Mouse (Mus musculus) intestine, postnatal 0 days (tissue): ENCODE results near the gene Cypt14. TPM values are rescaled to one million over a fixed set of nuclear protein-coding genes. Genes with fewer than 3 reads are reported as not detected.
"Not testable (repeated sequence)": the region's sequence is repeated elsewhere in the genome, so short reads cannot be mapped to it uniquely, and the experiment has no call there.

Experiments
- ATAC-seq: fragments of 200-750 bp; cut with Nextera tagmentation; 2 replicates; pipeline ENCODE4 v1.8.0; 2017; ENCODE audit warnings: mild to moderate bottlenecking, moderate TSS enrichment, moderate library complexity
- H3K27ac ChIP-seq: fragments of 300-500 bp; sonication (generic); 2 replicates; pipeline ENCODE4 v1.5.1; 2014; ENCODE audit warnings: mild to moderate bottlenecking, low read depth, low read length, moderate library complexity
- H3K27me3 ChIP-seq: fragments of 300-500 bp; sonication (generic); replicated peaks from 2 replicates; pipeline ENCODE4 v1.6.1; 2014; ENCODE audit warnings: low read length, mixed read lengths; ENCODE audit not compliant: control insufficient read depth, insufficient read depth
- H3K36me3 ChIP-seq: fragments of 300-500 bp; sonication (generic); 2 replicates; pipeline ENCODE4 v1.6.1; 2014; ENCODE audit warnings: mild to moderate bottlenecking, moderate library complexity; ENCODE audit not compliant: control insufficient read depth, insufficient read depth
- H3K4me1 ChIP-seq: fragments of 300-500 bp; sonication (generic); replicated peaks from 2 replicates; pipeline ENCODE4 v1.6.1; 2014; ENCODE audit warnings: antibody characterized with exemption, low read length, mixed read lengths; ENCODE audit not compliant: control insufficient read depth, insufficient read depth
- H3K4me2 ChIP-seq: fragments of 300-500 bp; sonication (generic); replicated peaks from 2 replicates; pipeline ENCODE4 v1.6.1; 2014; ENCODE audit warnings: low read depth, mild to moderate bottlenecking, moderate library complexity
- H3K4me3 ChIP-seq: fragments of 300-500 bp; sonication (generic); 2 replicates; pipeline ENCODE4 v1.5.1; 2014; ENCODE audit warnings: low read depth, low read length
- H3K9ac ChIP-seq: fragments of 300-500 bp; sonication (generic); 2 replicates; pipeline ENCODE4 v1.6.1; 2014; ENCODE audit warnings: mild to moderate bottlenecking, low read depth, low read length
- H3K9me3 ChIP-seq: fragments of 300-500 bp; sonication (generic); 2 replicates; pipeline ENCODE4 v1.6.1; 2016; ENCODE audit warnings: mixed run types; ENCODE audit not compliant: control insufficient read depth
- WGBS: fragments of 180-500 bp; shearing (Covaris S2); extraction: QIAGEN DNeasy Blood & Tissue Kit; methylation state at CpG from one replicate; pipeline ENCODE4 v1.1.7; 2014; 5-methylcytosine and 5-hydroxymethylcytosine counted together
- polyA plus RNA-seq: library from polyadenylated mRNA; unstranded; fragments of >200 nt; fragmentation: Nextera tagmentation; extraction: Ambion mirVana; gene quantifications from 2 replicates; pipeline ENCODE4 v1.2.1, GENCODE M21; 2015

The Cypt14 gene
- not detected in 2 replicates for polyA plus RNA-seq

- H3K9ac ChIP-seq, H3K36me3 ChIP-seq, H3K27me3 ChIP-seq, H3K4me3 ChIP-seq, ATAC-seq, H3K27ac ChIP-seq, H3K4me2 ChIP-seq, H3K4me1 ChIP-seq, H3K9me3 ChIP-seq: not testable (repeated sequence)
- 58% methylated on average over 2 of the region's 2 CpGs for WGBS
Observed at GRCm38 (mm10) chrX:39863504-39863903, at the start of gene Cypt14. Gene Cypt14 (minus strand): TSS chrX:39863604.
